Mouse (Mus musculus) olfactory bulb, adult 2 months (tissue): Measurements from ENCODE around the gene Mt3.
A peak's percentile ranks its signal among the peaks of the same experiment; 100 is the strongest.

Experiments used
- CTCF ChIP-seq: fragments of 200-500 bp; IDR thresholded peaks from 2 replicates; pipeline ENCODE4 v1.5.1; 2012; ENCODE audit warnings: low read depth, mild to moderate bottlenecking, low read length, moderate library complexity; ENCODE audit not compliant: insufficient read depth
- POLR2A ChIP-seq: fragments of 200-500 bp; IDR thresholded peaks from 2 replicates; pipeline ENCODE4 v1.6.1; 2012; ENCODE audit warnings: mild to moderate bottlenecking, low read depth, low read length, moderate library complexity; ENCODE audit not compliant: insufficient read depth

- TF ChIP-seq CTCF, result no peak
- TF ChIP-seq POLR2A, result peak; percentile 97
Measured at GRCm38 (mm10) chr8:94152513-94153300, at the start of gene Mt3.
